Mouse (Mus musculus): ENCODE data around the gene Rnf41.

DNA sequence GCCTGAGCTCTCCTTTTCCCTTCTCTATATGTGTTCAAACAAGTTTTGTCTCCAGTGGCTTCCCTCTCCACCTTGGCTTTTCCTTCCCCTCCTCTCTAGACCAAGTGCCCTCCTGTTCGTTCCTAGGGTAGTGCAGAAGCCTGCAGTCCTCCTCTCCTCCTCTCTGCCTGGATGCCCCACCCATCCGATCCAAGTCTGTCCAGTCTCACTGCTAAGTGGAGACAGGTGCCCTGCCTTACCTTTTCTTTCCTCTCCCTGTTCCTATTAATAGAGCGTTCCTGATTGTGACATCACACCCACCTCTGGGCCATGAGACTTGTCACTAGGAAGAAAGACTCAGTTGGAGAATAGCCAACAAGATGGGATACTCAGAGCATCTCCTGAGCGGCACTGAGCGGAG is 3.4 kb downstream of the Rnf41 start:
- TF ChIP-seq CTCF (IDR thresholded peaks at IDR 0.05; ENCODE audit: extremely low read depth, insufficient read length, insufficient replicate concordance, low read depth, low read length), result no peak
- no peak for TF ChIP-seq POLR2A (IDR thresholded peaks at IDR 0.05; ENCODE audit: low read depth, low read length)
